Comparison of ENCODE assay signal across 18 mouse cellular contexts in the genomic region with DNA sequence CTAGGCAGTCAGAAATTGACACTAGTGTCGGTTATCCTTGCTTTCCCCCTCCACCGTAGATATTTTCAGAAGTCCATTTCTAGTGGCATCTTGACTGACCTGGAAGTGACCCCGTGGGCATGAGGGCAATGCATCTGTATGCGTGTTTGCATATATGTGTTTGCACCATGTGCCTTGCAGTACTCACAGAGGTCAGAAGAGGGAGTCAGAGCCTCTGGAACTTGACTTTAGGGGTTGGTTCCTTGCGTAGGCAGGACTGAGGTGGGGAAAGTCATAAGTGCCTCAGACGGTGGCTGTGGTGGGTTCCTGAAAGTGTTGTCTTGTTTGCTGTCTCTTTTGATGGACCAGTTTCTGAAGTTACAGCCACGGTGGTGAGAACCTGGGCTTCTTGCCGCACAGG.
"Had no signal": no experiment of that assay in that cellular context is flagged by ENCODE, and none has a peak within 500 bp of the region (broad histone marks: within the 10 kb centered on the region; RNA-seq: fewer than 3 reads in every experiment).

No protein-coding gene starts in this region.

- H3K4me2 ChIP-seq: kidney, embryonic 15.5 days; limb, embryonic 13.5 days; liver, embryonic 12.5 days; liver, embryonic 15.5 days; lung, embryonic 15.5 days; midbrain, embryonic 12.5 days; midbrain, embryonic 15.5 days; neural tube, embryonic 12.5 days; neural tube, embryonic 15.5 days had no signal

- H3K27ac ChIP-seq: kidney, embryonic 15.5 days; limb, embryonic 10.5 days; limb, embryonic 13.5 days; liver, embryonic 12.5 days; liver, embryonic 15.5 days; lung, embryonic 15.5 days; macrophage; midbrain, embryonic 12.5 days; midbrain, embryonic 15.5 days; neural tube, embryonic 12.5 days; neural tube, embryonic 15.5 days had no signal

- H3K9me3 ChIP-seq: limb, embryonic 10.5 days; liver, embryonic 15.5 days; lung, embryonic 15.5 days; midbrain, embryonic 15.5 days; neural tube, embryonic 12.5 days; neural tube, embryonic 15.5 days had no signal

- H3K9ac ChIP-seq: kidney, embryonic 15.5 days; limb, embryonic 13.5 days; liver, embryonic 12.5 days; liver, embryonic 15.5 days; lung, embryonic 15.5 days; midbrain, embryonic 12.5 days; midbrain, embryonic 15.5 days; neural tube, embryonic 12.5 days; neural tube, embryonic 15.5 days had no signal

- DNase-seq: kidney, adult 8-10 months; kidney, postnatal 10 days; layer of hippocampus, adult 9-11 months; liver; lung, adult 18-20 months; lung, postnatal 14 days; thymus, postnatal 25 days had no signal

- H3K4me1 ChIP-seq: limb, embryonic 13.5 days; liver, embryonic 12.5 days; liver, embryonic 15.5 days; lung, embryonic 15.5 days; midbrain, embryonic 12.5 days; midbrain, embryonic 15.5 days; neural tube, embryonic 12.5 days had no signal

- H3K27me3 ChIP-seq: kidney, embryonic 15.5 days; limb, embryonic 13.5 days; liver, embryonic 12.5 days; liver, embryonic 15.5 days; lung, embryonic 15.5 days; midbrain, embryonic 12.5 days; midbrain, embryonic 15.5 days; neural tube, embryonic 12.5 days; neural tube, embryonic 15.5 days had no signal

- H3K36me3 ChIP-seq: kidney, embryonic 15.5 days; limb, embryonic 10.5 days; limb, embryonic 13.5 days; liver, embryonic 12.5 days; liver, embryonic 15.5 days; lung, embryonic 15.5 days; midbrain, embryonic 12.5 days; midbrain, embryonic 15.5 days; neural tube, embryonic 12.5 days; neural tube, embryonic 15.5 days had no signal

- ATAC-seq: liver, embryonic 12.5 days; midbrain, embryonic 15.5 days had no signal

- H3K4me3 ChIP-seq: kidney, embryonic 15.5 days; limb, embryonic 10.5 days; limb, embryonic 13.5 days; liver, embryonic 12.5 days; liver, embryonic 15.5 days; lung, embryonic 15.5 days; midbrain, embryonic 12.5 days; midbrain, embryonic 15.5 days; neural tube, embryonic 12.5 days; neural tube, embryonic 15.5 days had no signal
